Mouse (Mus musculus) c-Kit-negative CD71-positive TER-119-positive erythroid progenitor cells, embryonic 14.5 days (primary cell): ENCODE data around the gene Mst1r.

Experiments
- DNase-seq: peaks from one replicate; pipeline ENCODE4 v3.0.0-alpha.2; 2013; ENCODE audit warnings: low read depth, low spot score

The Mst1r gene

DNA sequence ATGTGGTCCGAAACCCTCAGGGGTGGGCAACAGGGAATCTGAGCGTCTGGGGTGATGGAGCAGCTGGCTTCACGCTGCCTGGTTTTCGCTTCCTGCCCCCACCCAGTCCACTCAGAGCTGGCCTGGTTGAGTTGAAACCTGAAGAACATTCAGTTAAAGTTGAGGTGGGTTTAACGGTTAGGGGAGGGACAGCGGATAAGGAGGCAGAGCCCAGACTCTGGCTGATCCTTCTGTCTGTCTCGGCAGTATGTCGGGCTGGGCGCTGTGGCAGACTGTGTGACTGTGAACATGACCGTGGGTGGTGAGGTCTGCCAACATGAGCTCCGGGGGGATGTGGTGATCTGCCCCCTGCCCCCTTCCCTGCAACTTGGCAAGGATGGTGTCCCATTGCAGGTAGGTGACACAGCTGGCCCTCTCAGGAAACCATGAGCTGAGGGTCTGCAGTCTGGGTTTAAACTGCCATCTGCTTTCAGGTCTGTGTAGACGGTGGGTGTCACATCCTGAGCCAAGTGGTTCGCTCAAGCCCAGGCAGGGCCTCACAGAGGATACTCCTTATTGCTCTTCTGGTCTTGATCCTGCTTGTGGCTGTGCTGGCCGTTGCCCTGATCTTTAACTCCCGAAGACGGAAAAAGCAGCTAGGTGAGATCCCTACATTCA is 8.2 kb downstream of the Mst1r start:
- DNase-seq, result no peak

DNA sequence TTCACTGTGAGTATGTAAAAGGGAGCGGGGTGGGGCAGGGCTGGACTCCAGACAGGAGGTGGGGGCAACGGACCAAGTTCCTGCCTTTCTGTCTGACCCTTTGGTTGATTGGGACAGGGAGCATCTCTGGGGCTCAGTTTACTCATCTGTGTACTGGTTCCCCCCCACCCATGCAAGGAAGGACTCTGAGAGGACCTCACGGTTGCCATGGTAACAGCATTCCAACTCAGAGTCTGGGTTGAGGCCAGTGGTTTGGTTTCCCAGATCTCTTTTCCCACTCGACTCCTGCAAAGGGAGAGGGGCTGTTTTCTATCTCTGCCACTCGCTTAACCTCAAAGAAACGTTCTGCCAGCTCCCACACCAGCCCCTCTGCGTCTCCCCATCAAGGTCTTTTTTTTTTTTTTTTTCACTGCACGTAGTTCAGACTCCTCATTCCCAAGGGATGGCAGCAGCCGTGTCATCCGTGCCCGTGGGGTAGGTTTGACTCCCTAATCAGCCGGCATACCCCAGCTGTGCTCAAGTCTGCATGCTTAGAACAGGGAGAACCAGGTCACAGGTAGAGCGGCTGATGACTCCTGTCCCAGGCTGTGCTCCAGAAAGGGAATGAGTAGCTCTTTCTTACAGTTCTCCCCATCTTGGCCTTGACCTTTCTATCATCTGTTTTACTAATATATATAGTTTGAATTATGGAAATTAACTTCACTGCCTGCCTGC is 11.4 kb downstream of the Mst1r start:
- DNase-seq, result no peak

DNA sequence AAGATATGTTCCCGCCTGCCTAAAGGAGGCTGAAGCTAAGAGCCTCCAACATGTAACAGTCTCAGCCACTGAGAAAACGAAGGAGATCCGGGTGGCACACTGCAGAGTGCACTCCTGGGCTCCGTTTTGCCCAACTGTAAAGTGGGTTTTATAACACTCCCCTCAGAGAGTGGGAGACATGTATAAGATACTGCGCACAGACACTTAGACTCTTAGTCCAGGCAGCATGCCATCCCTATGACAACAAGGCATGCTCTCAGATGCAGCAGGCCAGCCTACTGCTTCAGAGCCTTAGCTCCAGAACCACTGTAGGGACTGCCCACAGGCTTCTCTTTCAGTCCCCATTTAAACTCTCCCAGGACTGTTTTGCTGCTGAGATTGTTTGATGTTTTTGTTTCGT is 12.2 kb downstream of the Mst1r start:
- DNase-seq, result no peak

DNA sequence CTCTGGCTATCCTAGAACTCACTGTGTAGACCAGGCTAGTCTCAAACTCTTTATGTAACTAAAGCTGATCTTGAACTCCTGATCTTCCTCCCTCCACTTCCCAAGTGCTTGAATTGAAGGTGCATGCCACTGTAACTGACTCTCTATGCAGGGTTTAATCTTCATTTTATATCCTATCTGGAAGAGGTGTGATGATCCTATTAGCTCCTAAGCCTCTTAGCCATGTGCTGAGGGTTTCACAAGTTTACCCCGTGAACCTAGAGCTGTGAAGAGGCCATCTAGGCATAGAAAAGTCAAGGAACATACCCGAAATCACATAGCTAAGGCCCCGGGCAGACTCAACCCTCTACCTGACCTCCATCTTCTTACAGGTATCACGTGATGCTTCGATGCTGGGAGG is 12.8 kb downstream of the Mst1r start:
- no peak for DNase-seq

DNA sequence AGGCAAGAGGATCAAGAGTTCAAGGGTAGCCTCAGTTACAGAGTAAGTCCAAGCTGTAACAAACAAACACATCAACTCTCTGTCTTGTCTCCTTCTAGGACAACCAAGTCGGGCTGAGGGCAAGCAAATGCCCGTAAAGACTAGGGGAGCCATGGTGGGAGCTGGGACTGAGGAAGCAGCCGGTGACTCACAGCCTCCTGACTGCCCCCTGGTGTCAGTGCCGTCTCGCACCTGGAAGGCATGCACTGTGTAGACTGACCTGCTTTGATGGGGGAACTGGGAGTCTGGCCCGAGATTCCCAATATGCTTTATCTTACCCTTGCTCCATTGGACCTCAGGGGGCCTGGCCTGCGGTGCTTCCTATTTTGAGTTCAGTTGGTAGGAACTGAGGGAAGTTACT is 16.3 kb downstream of the Mst1r start:
- DNase-seq, result no peak

DNA sequence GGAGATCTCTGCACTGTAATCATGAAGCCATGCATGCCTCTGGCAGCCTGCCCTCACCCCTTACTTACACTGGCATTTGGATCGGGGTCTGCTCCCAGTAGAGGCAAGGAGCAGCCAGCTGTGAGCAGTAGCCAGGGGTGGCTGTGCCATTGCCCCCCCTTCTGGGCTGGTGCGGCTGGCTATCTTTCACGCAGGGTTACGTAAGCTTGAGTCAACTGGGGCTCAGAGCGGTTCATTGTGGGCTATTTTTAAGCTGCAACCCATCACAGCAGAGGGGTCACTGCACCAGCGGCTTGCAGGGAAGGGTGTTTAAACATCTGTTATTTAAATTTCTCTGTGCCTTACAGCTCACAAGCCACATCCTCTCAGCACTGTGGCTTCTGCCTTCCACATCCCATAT is 17.3 kb downstream of the Mst1r start:
- DNase-seq, result no peak

DNA sequence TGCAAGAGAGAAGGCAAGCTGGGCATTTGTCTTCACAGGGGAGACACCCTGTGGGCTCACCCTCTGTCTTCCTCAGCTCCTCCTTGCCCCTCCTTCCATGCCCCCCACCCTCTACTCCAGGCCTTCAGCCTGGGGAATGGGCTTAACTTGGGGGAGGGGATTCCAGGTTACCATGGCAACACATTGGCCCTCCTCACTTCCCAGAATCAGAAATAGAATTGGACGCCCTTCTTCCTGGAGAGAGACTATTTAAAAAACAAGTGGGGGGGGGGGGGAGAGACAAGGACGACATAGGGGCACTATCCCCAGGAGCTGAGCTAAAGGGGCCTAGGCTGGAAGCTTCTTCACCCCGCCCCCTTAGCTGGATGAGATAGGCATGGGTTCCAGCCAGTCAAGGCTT is 18.6 kb downstream of the Mst1r start:
- no peak for DNase-seq

DNA sequence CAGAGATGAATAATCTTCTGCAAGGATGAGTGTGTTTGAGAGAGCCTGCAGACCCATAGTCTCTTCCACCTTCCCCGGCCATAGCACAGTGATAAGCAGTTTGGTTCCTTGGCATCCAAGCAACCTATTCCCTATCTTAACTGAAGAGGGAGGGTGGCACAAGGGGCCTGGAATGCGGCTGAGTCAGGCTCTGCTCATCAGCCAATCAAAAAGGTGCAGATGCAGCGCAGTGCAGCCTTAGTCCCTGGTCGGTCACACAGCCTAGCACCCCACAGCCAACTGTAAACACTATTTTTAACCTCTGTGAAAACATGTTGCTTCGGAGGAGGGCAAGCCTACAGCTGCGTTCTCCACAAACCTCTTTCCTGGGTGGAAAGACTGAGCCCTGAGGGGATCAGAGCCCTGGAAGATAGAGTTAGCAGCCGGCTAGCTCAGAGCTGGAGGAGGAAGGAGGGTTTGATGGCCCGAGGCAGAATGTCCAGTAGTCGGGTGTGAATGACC is 20.3 kb downstream of the Mst1r start:
- no peak for DNase-seq

DNA sequence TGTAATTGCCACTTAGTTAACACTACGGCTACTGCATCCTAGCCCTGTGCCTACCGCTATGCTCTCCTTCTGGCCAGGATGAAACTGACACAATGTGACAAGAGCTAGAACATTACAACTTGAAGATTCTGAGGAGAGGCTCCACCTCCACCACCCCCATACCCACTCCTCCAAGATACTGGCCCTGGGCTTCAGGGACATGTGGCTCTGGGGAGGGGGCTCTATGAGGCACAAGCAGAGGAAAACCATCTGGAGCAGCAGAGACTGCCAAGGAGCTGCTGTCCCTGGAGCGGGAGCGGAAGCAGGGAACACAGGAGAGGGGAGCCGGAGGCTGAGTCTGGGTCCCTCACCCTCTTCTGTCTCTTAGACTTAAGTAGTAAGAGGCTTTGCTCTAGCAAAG is 21.1 kb downstream of the Mst1r start:
- no peak for DNase-seq

DNA sequence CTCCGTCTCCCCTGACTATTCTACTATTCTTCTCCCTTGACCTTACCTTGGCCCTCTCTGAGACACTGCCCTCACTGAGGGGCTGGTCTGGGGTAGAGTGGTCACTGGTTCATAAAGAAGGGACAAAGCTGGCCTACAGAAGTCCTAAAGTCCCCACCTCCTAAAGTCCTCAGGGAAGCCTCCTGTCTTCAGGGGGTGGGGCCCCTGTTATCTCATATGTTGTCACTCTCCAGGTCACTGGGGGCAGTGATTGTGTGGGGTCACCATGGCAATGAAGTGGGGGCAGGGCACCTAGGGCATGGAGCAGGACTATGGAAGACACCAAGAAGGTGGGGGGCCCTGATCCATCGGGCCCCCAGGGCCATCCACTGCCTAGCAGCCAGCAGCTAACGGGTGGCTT is 21.5 kb downstream of the Mst1r start, which contains the start of gene Actl11:
TSS of gene Actl11 (plus strand) at position 301 of the 400 bp plus-strand sequence.
- no peak for DNase-seq

DNA sequence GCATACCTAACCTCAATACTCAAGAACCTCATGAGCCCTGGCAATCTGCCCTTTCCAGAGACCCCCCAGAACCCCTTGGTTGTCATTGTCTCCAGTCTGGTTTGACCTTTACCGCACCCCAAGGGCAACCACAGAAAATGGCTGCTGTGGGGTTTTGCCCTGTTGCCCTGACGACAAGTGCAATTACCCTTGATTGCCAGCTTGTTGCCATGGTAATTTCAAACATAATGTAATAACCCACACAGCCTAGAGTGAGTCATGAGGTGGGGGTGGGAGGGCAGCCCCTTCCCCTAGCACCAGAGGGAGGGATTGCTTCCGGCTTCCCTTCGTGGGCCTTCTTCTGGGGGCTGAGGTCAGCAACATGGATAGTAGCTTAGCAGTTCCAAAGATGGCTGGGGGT is 25.5 kb downstream of the Mst1r start:
- DNase-seq, result no peak

DNA sequence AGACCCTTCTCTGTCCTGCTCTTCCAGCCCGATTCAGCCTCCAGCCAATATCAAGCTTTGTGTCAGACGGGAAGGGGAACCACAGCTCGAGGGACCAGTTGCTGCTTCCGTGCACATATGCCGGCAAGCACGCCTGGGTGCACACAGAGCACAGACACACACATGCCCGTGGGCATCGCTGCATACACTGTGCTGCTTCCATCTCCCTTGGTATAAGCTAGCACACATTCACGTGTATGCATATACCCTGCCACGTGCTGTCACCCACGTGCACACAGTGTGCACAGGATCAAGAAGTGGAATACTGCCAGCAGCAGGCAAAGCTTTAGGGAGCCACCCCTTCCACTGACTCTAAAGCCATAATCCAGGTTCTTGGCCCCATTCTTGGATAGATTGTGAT is 27.5 kb downstream of the Mst1r start:
- DNase-seq, result no peak

DNA sequence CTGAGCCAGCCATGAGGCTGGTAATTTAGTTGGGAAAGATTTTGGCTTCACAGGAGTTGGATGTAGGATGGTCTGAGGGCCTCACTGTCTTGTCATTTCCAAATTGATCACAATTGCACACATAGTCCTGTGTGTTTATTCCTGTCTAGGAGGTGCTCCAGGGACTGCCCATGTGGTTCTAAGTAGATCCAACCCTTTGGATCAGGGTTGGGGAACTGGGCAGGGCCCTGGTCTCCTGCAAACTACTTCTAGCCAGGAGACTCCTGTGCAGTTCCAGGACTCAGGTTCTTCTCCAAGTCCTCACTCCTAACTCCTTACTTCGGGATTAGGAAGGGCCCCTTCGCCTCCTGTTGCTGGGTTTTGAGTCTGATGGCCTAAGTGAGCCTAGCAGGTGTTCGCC is 28.7 kb downstream of the Mst1r start, which contains the start of gene Camkv:
TSS of gene Camkv (plus strand) at position 301 of the 400 bp plus-strand sequence.
- no peak for DNase-seq

DNA sequence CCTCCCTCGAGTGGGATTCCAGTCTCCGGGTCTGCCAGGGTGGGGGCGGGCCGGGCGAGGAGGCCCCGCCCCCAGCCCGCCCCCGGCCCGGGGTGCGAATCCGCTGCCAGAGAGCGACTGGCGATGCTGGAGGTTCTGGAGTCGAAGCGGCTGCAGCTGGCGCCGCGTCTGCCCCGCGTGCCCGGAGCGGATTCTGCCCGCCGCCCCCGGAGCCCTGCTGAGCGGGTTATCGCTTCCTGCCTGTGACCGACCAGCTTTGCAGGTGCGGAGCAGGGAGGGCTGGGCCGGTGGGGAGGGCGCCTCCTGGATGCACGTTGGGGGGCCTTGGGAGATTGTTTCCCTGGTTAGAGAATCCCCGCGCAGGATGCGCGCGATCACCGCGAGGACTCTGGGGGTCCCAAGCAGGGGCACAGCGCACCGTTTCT is 29.1 kb downstream of the Mst1r start:
- DNase-seq, result no peak

DNA sequence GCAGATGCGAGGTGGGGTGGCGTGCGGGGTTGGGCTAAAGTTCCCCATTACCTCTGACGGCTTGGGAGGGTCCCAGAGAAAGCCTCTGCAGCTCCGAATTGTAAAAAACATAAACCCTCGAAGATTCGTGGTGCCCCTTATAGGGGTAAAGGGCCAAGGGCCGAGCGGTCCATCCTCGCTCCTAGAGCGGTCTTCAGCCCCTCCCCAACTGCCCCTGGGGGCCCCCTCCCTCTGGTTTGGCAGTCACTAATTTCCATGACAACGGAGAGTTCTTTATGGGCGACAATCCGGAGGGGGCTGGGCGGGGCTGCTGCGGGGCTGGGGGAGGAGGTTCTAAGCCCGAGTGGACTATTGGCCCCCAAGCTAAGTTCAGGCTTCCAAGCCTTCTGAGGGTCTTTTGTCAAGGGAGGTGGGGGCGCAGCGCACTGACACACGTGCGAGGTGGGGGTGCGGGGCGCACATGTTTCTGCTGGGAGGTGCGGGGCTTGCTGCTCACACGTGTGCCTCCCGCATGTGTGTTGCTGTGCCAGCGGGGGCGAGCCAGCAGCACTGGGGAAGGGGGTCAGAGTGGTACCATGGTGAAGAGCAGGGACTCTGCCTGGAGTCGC is 29.6 kb downstream of the Mst1r start:
- DNase-seq, result no peak

DNA sequence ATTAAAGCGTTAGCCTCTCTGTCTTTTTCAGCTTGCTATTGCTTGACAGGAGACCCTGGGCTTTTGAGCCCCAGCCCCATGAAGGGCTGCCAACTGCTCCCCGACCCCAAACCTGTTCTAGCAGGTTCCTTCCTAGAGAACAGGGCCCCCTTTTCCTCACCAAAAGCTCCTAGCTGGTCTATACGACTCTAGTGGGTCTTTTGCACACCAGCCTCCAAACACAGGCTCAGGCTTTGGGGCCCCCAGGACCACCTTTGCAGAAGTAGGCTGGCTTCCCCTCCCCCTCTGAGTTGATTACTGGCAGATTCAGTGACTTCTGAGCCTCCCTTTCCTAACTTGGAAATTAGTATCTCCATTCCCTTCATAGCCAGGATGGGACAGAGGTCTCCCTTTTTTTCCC is 30.2 kb downstream of the Mst1r start:
- DNase-seq, result no peak

DNA sequence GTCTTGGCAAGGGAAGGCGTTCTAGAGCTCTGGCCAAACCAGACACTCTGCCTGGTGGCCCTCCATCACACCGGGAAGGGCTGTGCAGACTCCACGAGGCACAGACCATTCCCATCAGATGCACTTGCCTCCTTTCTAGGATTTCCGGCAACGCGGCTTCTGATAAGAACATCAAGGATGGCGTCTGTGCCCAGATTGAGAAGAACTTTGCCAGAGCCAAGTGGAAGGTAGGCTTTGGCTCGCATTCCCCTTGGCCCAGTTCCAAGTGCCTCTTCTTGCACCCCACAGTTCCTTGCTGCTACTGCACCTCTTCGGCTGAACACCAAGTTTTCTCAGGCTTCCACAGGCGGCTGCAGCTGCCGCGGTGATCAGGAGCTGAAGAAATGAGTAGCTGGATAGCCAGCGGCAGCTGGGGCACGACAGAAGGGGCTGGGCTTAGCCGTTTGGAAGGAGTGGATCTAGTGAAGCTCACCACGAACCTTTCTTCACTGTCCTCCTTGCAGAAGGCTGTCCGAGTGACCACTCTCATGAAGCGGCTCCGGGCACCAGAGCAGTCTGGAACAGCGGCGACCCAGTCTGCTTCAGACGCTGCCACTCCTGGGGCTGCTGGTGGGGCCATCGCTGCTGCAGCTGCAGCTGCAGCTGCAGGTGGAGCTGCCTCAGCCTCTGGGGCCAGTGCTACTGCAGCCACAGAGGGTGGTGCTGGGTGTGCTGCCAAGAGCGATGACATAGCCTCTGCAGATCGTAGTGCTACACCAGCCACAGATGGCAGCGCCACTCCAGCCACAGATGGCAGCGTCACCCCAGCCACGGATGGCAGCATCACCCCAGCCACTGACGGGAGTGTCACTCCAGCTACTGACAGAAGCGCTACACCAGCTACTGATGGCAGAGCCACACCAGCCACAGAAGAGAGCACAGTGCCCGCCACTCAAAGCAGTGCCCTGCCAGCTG is 40.8 kb downstream of the Mst1r start:
- DNase-seq, result no peak

DNA sequence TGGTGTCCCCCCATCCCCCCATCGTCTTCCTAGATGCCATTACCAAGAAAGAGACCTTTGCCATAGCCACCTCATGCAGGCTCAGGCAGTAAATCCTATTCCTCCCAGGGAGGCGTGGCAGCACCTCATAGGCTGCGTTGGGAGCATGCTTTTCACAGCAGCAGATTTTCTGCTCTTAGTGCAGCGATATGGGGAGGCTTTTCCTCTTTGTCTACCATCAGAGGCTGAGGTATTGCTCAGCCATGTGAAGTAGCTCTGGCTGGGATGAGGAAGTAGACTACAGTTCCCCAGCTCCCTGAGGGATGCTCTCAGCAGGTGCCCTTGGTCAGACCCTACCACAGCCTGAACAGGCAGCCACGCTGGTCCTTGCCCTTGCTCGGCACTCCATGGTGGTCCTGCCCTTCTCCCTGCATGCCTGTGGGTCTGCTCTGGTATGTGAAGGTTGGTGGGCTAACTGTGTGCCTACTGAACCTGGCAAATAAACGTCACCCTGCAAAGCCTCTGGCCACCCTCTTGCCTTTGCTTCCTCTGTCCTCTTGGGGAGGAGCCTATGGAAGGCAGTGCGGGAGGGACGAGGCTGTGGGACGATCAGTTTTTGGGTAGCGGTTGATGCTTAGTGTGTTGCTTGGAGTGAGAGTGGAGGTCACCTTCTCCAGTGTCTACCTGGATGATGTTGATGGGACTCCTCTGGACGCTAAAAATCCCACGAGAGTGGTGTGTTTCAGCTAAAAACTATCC is 42.7 kb downstream of the Mst1r start:
- no peak for DNase-seq

DNA sequence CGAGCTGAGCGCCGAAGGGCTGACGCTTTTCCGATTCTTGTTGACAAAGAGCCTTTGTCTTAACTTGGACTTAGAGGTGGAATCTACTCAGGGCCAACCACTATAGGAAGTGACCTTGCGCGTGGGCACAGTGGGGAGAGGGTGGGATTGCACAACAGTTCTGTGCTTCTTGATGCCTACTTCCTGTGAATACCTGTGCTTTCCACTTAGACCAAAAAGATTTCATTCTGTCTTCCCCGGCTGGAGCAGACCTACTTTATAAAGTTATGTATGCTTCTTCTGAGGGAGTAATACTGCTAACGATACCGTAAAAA is 43.2 kb downstream of the Mst1r start, which contains the start of gene Traip:
TSS of gene Traip (plus strand) at position 215 of the 314 bp plus-strand sequence.
- no peak for DNase-seq

DNA sequence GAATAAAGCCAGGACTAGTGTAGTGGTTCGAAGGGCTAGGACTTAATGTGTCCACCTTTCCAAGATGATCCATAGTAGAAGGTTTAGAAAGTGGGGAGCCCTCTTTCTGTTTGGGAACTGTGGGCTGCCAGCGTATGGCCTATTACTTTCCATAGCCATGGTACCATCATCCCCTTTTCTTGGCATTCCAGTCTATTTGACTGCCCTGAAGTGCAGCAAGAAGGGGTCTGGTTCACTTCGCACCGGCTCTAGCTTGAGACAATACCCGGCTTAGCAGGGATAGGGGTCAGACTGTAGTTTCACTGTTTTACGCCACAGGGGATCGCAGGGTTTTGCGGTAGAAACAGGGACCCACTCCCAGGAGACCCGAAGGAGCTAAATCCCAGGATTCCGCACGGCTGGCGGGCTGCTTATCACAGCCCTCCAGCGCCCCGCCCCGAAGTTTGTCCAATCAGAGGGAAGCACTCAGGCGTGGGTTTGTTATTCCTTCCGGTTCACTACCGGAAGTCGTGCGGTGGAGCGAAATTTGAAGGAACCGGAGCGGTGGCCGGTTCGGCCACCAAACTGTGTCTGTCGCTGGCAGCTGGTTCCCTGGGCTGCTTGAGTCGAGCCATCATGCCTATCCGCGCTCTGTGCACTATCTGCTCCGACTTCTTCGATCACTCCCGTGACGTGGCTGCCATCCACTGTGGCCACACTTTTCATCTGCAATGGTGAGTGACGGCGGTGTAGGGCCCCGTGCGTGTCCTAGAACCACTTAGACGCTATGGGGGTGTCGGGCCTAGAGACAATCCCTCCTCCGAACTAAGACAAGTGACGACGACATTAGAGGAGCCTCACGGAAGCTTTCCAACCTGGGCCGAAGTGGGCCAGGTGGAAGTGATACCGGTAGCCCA is 44.0 kb downstream of the Mst1r start:
- peak; percentile 88 for DNase-seq
